Mouse (Mus musculus) lung, embryonic 16.5 days (tissue): ENCODE measurements around the gene Tepsin. TPM values are rescaled to one million over a fixed set of nuclear protein-coding genes. Genes with fewer than 3 reads are reported as not detected.

Experiments
- ATAC-seq: fragments of 200-750 bp; cut with Nextera tagmentation; 2 replicates; pipeline ENCODE4 v1.8.0; 2017; ENCODE audit warnings: low read depth, mild to moderate bottlenecking, moderate library complexity
- H3K27ac ChIP-seq: fragments of 300-500 bp; sonication (generic); 2 replicates; pipeline ENCODE4 v1.5.1; 2014; ENCODE audit warnings: mild to moderate bottlenecking, control low read depth, low read length
- H3K27me3 ChIP-seq: fragments of 300-500 bp; sonication (generic); 2 replicates; pipeline ENCODE4 v1.6.1; 2014; ENCODE audit warnings: low read depth, low read length, mixed read lengths; ENCODE audit not compliant: control insufficient read depth, insufficient read depth
- H3K36me3 ChIP-seq: fragments of 300-500 bp; sonication (generic); 2 replicates; pipeline ENCODE4 v1.6.1; 2014; ENCODE audit warnings: low read length; ENCODE audit not compliant: control insufficient read depth, insufficient read depth
- H3K4me1 ChIP-seq: fragments of 300-500 bp; sonication (generic); replicated peaks from 2 replicates; pipeline ENCODE4 v1.6.1; 2014; ENCODE audit warnings: low read length, mixed read lengths; ENCODE audit not compliant: control insufficient read depth, insufficient read depth
- H3K4me2 ChIP-seq: fragments of 300-500 bp; sonication (generic); 2 replicates; pipeline ENCODE4 v1.6.1; 2014; ENCODE audit warnings: low read depth, low read length, control low read depth
- H3K4me3 ChIP-seq: fragments of 300-500 bp; sonication (generic); 2 replicates; pipeline ENCODE4 v1.5.1; 2014; ENCODE audit warnings: mild to moderate bottlenecking, low read length, control low read depth
- H3K9ac ChIP-seq: fragments of 300-500 bp; sonication (generic); 2 replicates; pipeline ENCODE4 v1.6.1; 2014; ENCODE audit warnings: low read length, control low read depth
- H3K9me3 ChIP-seq: fragments of 300-500 bp; sonication (generic); 2 replicates; pipeline ENCODE4 v1.6.1; 2016; ENCODE audit warnings: low read length; ENCODE audit not compliant: control insufficient read depth
- WGBS: fragments of 180-500 bp; shearing (Covaris S2); extraction: QIAGEN DNeasy Blood & Tissue Kit; methylation state at CpG from one replicate; pipeline ENCODE4 v1.1.7; 2014; 5-methylcytosine and 5-hydroxymethylcytosine counted together
- polyA plus RNA-seq: library from polyadenylated mRNA; unstranded; fragments of >200 nt; fragmentation: Nextera tagmentation; extraction: Ambion mirVana; gene quantifications from 2 replicates; pipeline ENCODE4 v1.2.1, GENCODE M21; 2015

Gene Tepsin
- polyA plus RNA-seq, 1 experiment from 2014 or later = 17.8 TPM

DNA sequence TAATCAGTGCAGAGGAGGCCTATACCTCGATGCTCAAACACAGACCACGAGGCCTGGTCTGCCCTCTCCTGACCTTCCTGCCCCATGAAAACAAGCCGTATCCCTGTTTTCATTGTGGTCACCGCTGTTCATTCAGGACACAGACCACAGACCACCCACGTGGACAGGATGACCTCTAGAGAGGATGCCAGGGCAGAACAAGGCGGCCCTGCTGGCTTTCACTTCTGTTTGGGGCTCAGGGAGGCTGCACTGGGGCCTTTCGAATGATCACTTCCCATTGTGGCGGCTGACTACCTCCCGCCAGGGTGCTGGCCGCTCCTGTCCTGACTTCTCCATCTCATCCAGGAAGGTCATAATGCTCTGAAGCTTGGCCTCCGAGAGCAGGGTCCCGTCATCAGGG, 27.5 kb downstream of the Tepsin start:
- 61% methylated on average over 12 of the region's 12 CpGs for WGBS
- no peak for ATAC-seq

DNA sequence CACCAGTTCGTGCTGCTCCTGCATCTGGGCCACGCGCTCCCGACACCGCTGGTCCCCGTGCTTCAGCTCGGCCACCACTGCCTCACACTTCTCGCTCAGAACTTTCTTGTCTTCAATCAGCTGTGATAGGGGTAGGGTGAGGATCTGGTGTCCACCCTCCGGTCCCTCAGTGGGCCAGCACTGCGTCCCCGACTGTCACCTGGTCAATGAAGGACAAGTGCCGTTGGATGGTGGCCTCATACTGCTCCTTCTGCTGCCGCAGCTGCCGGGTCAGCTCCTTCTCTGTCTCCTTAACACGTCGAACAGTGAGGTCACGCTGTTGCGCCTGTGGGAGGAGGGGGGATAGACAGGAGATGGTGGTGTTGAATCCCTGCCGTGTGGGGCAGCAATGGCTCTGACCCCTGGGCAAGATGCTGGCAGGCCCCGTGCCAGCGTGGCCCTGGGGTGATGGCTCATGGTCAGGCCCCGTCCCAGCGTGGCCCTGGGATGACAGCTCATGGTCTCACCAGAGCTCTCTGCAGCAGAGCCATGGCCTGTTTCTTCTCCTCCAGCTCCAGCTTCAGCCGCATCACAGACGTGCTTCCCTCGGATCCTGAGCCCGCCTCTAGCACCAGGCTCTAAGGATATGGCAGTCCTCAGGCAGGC, 28.1 kb downstream of the Tepsin start:
- Histone ChIP-seq H3K4me1 (no peaks in the 10 kb centered on the region), H3K9me3 (no peaks in the 10 kb centered on the region), H3K27ac (no peak overlapping the region), H3K4me3 (no peak overlapping the region), H3K27me3 (no peaks in the 10 kb centered on the region), H3K36me3 (peaks cover 24% of the 10 kb centered on the region), H3K9ac (no peak overlapping the region), H3K4me2 (no peak overlapping the region)
- no peak for ATAC-seq
- 83% methylated on average over 27 of the region's 27 CpGs for WGBS

More for the DNA sequence above, 27.5 kb downstream of the Tepsin start:
- no peaks in the 10 kb centered on the region for H3K4me1 ChIP-seq
- H3K9me3 ChIP-seq = no peaks in the 10 kb centered on the region
- no peaks in the 10 kb centered on the region for H3K27me3 ChIP-seq
- H3K27ac ChIP-seq = no peak overlapping the region
- peaks cover 24% of the 10 kb centered on the region for H3K36me3 ChIP-seq
- no peak overlapping the region for H3K4me2 ChIP-seq
- H3K4me3 ChIP-seq = no peak overlapping the region
- no peak overlapping the region for H3K9ac ChIP-seq

DNA sequence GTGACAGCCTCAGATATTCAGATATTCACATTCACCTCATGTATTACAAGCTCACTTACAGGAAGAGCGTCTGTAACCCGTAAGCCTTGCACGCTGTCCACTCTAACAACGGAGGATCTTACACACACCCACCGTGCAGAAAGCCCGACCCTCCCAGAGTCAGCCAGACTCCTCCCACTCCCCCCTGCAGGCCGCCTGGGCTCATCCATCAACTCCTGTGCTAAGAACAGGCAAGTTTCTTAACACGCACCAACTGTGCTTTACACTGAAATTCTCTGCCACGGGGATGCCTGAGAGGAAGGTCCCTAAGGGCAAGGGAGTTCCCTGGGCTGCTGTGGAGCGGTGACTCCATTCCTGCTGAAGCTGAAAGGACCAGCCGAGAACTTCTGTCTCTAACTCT, 29.3 kb downstream of the Tepsin start:
- no peak overlapping the region for H3K9ac ChIP-seq
- H3K4me2 ChIP-seq = no peak overlapping the region
- H3K9me3 ChIP-seq = no peaks in the 10 kb centered on the region
- no peaks in the 10 kb centered on the region for H3K4me1 ChIP-seq
- H3K4me3 ChIP-seq = no peak overlapping the region
- H3K36me3 ChIP-seq = peaks cover 28% of the 10 kb centered on the region
- ATAC-seq = no peak
- no peaks in the 10 kb centered on the region for H3K27me3 ChIP-seq
- H3K27ac ChIP-seq = no peak overlapping the region
- 34% methylated on average over 11 of the region's 11 CpGs for WGBS

DNA sequence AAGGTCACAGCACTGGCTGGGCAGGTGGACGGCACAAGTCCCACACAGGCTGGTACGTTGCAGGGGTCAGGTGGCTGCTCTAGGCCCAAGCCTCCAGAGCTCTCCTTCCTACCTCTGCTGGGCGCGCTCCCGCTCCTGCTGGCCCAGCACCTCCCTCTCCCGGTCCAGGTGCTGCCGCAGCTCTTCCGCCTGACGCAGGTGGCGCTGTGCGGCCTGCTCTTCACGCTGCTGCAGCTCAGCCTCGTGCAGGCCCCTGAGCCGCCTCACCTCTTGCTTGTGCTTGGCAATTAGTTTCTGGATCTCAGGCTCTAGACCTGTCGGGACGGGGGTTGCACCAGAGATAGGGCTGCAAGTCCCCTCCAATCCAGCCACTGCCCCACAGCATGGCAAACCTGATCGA, 30.7 kb downstream of the Tepsin start:
- H3K4me1 ChIP-seq = no peaks in the 10 kb centered on the region
- H3K36me3 ChIP-seq = peaks cover 28% of the 10 kb centered on the region
- no peak overlapping the region for H3K27ac ChIP-seq
- H3K9ac ChIP-seq = no peak overlapping the region
- H3K27me3 ChIP-seq = no peaks in the 10 kb centered on the region
- no peak overlapping the region for H3K4me3 ChIP-seq
- WGBS = 58% methylated on average over 17 of the region's 17 CpGs
- no peak overlapping the region for H3K4me2 ChIP-seq
- no peak for ATAC-seq
- no peaks in the 10 kb centered on the region for H3K9me3 ChIP-seq

DNA sequence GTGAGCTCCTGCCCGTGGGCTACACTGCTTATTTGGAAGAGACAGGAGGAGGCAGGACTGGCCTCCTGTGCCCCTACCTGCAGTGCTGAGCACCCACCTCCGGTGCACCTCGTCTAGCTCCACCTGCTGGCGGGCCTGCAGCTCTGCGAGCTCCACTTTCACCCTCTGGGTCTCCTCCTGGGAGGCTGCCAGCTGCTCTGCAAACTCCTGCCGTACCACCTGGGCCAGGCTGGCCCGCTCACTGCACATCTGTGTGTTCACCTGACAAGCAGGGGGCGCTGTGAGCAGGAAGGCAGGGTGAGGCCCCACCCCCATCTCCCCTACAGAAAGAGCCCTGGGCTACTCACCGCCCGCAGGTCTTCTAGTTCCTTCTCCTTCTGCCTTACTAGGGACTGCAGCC, 33.2 kb downstream of the Tepsin start:
- Histone ChIP-seq H3K9me3 (no peaks in the 10 kb centered on the region), H3K4me3 (no peak overlapping the region), H3K4me1 (no peaks in the 10 kb centered on the region), H3K9ac (no peak overlapping the region), H3K27me3 (no peaks in the 10 kb centered on the region), H3K27ac (no peak overlapping the region), H3K36me3 (peaks cover 14% of the 10 kb centered on the region), H3K4me2 (no peak overlapping the region)
- peak; percentile 57; the same call in 1 of the 2 replicates for ATAC-seq
- 26% methylated on average over 10 of the region's 10 CpGs for WGBS

DNA sequence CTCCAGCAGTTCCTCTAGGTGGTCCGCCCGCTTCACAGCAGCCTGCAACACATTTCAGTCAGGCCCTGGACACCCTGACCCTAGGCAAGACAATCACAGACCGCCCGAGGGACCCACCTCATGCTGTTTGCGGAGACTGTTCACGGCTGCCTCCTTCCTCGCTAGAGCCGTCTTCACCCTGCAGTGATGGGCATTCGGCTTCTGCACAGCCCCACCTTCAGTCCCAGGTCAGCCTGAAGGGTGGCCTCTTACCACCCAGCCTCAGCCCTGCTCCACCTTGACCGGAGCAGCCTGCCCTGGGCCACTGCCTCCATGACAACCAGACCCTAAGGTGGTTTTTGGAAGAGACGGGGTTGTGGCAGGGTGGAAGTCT, 33.9 kb downstream of the Tepsin start:
- no peaks in the 10 kb centered on the region for H3K27me3 ChIP-seq
- ATAC-seq = no peak
- H3K27ac ChIP-seq = no peak overlapping the region
- no peaks in the 10 kb centered on the region for H3K4me1 ChIP-seq
- 90% methylated on average over 11 of the region's 11 CpGs for WGBS
- no peak overlapping the region for H3K4me2 ChIP-seq
- H3K36me3 ChIP-seq = peaks cover 8% of the 10 kb centered on the region
- H3K4me3 ChIP-seq = no peak overlapping the region
- H3K9me3 ChIP-seq = no peaks in the 10 kb centered on the region
- no peak overlapping the region for H3K9ac ChIP-seq

DNA sequence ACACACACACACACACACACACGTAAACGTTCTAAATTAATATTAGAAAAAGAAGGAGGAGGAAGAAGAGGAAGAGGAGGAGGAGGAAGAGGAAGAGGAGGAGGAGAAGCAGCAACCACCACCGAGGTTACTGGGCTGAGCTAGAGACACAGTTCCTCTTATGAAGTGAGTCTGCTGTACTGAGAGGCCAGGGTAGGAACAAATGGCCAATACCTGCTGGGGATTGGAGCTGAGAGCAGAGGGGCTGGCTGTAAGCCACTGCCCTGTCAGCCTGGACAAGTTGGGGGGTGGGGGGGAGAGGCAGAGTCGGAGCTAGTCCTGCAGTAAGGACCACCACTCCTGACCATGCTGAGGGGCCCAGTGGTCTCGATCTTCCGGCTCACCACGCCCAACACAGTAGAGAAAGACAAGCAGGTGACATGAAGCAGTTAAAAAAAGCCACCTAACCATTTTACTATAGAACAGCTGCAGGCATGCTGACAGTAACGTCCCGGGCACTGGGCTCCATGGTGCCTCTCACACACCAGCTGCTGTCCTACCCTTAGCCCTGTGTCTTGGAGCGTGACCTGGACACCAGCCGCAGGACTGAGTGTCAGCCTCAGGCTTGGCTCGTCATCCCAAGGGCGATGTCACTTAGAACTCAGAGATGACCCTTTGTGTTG, 34.4 kb downstream of the Tepsin start:
- ATAC-seq = no peak
- no peak overlapping the region for H3K4me2 ChIP-seq
- H3K9me3 ChIP-seq = no peaks in the 10 kb centered on the region
- no peak overlapping the region for H3K9ac ChIP-seq
- H3K4me3 ChIP-seq = no peak overlapping the region
- no peaks in the 10 kb centered on the region for H3K27me3 ChIP-seq
- peaks cover 8% of the 10 kb centered on the region for H3K36me3 ChIP-seq
- no peaks in the 10 kb centered on the region for H3K4me1 ChIP-seq
- no peak overlapping the region for H3K27ac ChIP-seq
- WGBS = 85% methylated on average over 13 of the region's 13 CpGs

DNA sequence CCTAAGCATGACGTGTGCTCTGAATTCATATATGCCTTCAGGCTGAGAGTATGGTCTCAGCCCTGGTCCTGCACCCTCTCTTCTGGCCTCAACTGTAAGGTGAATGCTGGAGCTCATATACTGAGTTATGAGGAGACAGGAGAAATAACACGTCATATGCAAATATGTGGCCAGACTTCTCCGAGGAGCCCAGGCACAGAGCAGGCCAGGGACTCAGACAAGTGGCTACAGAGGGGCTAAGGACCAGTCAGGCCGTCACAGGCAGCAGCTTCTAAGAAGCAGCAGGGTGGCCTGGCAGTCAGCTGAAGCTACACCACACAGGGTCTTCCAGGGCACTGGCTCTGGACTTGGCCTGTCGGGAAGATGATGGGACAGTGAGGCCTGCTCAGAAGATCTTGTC, 35.2 kb downstream of the Tepsin start:
- peaks cover 8% of the 10 kb centered on the region for H3K36me3 ChIP-seq
- H3K9ac ChIP-seq = no peak overlapping the region
- H3K4me3 ChIP-seq = no peak overlapping the region

DNA sequence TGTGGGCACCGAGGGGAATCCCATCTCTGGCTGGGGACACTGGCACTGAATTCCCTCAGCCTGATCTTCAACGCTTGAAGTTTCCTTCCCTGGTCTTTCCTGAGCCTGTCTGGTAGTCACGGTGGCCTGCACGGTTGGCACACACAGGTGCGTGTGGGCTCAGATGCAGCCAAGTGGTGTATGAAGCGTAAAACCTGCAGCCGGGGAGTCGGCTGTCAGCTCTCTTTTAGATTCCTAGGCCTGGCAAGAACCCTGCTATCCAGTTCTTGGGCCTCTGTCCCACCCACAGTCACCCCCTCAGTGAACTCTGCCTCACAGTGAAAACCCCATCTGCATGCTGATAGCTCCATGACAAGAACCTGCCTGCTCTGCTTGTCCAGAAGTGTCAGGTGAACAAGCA, 37.9 kb downstream of the Tepsin start:
- Histone ChIP-seq H3K9ac (no peak overlapping the region), H3K36me3 (peaks cover 4% of the 10 kb centered on the region; the same call in 1 of the 2 replicates), H3K27ac (no peak overlapping the region), H3K9me3 (no peaks in the 10 kb centered on the region), H3K4me1 (no peaks in the 10 kb centered on the region), H3K4me3 (no peak overlapping the region), H3K27me3 (no peaks in the 10 kb centered on the region), H3K4me2 (no peak overlapping the region)
- WGBS = 67% methylated on average over 8 of the region's 8 CpGs
- no peak for ATAC-seq

More for the DNA sequence above, 35.2 kb downstream of the Tepsin start:
- Histone ChIP-seq H3K27ac (no peak overlapping the region), H3K4me2 (no peak overlapping the region), H3K9me3 (no peaks in the 10 kb centered on the region), H3K27me3 (no peaks in the 10 kb centered on the region), H3K4me1 (no peaks in the 10 kb centered on the region)
- WGBS = 69% methylated on average over 5 of the region's 5 CpGs
- no peak for ATAC-seq
